Mouse (Mus musculus) macrophage (primary cell): ENCODE measurements around the gene Snx32. TPM values are rescaled to one million over a fixed set of nuclear protein-coding genes. Genes with fewer than 3 reads are reported as not detected.
"Not testable (repeated sequence)": the region's sequence is repeated elsewhere in the genome, so short reads cannot be mapped to it uniquely, and the experiment has no call there.

ENCODE experiments used
- H3K27ac ChIP-seq: fragments of 350-480 bp; formaldehyde crosslinking; 2 replicates; pipeline ENCODE4 v1.9.0; 2021
- H3K36me3 ChIP-seq: fragments of 350-480 bp; formaldehyde crosslinking; 2 replicates; pipeline ENCODE4 v1.9.0; 2021; ENCODE audit errors: inconsistent target
- H3K4me3 ChIP-seq: fragments of 350-480 bp; formaldehyde crosslinking; 2 replicates; pipeline ENCODE4 v1.9.0; 2021; ENCODE audit errors: inconsistent target
- H3K79me2 ChIP-seq: fragments of 350-480 bp; formaldehyde crosslinking; 2 replicates; pipeline ENCODE4 v1.9.0; 2021; ENCODE audit errors: inconsistent target
- WGBS: methylation state at CpG from one replicate; pipeline ENCODE4 v1.1.7; 2026; ENCODE audit warnings: inconsistent platforms; ENCODE audit not compliant: missing documents; 5-methylcytosine and 5-hydroxymethylcytosine counted together
- polyA plus RNA-seq: library from polyadenylated mRNA; stranded (reverse); fragments of 250-400 nt; gene quantifications from 3 replicates; pipeline ENCODE4 v1.2.4, GENCODE M21; 2018; ENCODE audit warnings: inconsistent platforms

The Snx32 gene
- polyA plus RNA-seq, 1 experiment from 2014 or later = 11.7 TPM

DNA sequence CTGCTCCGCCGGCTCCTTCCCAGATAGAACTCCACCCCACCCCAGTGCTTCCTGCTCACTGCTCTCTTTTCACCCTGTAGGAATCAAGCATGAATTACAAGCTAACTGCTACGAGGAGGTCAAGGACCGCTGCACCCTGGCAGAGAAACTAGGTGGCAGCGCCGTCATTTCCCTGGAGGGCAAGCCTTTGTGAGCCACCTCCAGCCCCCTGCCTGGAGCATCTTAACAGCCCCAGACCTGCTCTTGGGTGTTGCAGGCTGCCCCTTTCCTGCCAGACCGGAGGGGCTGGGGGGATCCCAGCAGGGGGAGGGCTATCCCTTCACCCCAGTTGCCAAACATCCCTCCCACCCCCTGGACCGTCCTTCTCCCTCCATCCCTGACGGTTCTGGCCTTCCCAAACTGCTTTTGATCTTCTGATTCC is 17.0 kb downstream of the Snx32 start:
- not testable (repeated sequence) for H3K27ac ChIP-seq, H3K4me3 ChIP-seq
- H3K36me3 ChIP-seq = peaks cover 42% of the 10 kb centered on the region
- peaks cover 46% of the 10 kb centered on the region for H3K79me2 ChIP-seq
- WGBS = 87% methylated on average over 7 of the region's 9 CpGs

- H3K27ac ChIP-seq = no peak overlapping the region
- H3K4me3 ChIP-seq = peak overlapping the region; percentile 63; the same call in 1 of the 2 replicates
- WGBS = 80% methylated on average over 4 of the region's 4 CpGs
- peaks cover 46% of the 10 kb centered on the region for H3K79me2 ChIP-seq
- peaks cover 42% of the 10 kb centered on the region for H3K36me3 ChIP-seq
Observed at GRCm38 (mm10) chr19:5492641-5493040, 17.7 kb downstream of the Snx32 start.

GRCm38 (mm10) chr19:5490898-5491708 is 19.2 kb downstream of the Snx32 start:
- WGBS = under 1% methylated on average over 58 of the region's 59 CpGs
- H3K4me3 ChIP-seq = peak overlapping the region; percentile 63
- peaks cover 52% of the 10 kb centered on the region for H3K79me2 ChIP-seq
- H3K36me3 ChIP-seq = peaks cover 31% of the 10 kb centered on the region
- H3K27ac ChIP-seq = peak overlapping the region; percentile 90

- peak within 1 kb of the TSS; percentile 92 for H3K27ac ChIP-seq
- peaks cover 45% of the 10 kb centered on the region for H3K79me2 ChIP-seq
- peak within 1 kb of the TSS; percentile 63 for H3K4me3 ChIP-seq
- H3K36me3 ChIP-seq = peaks cover 33% of the 10 kb centered on the region
- WGBS = under 1% methylated on average over 57 of the region's 62 CpGs
Observed at GRCm38 (mm10) chr19:5490313-5490897, 19.9 kb downstream of the Snx32 start, which contains the start of gene Cfl1. Gene Cfl1, plus strand, starts transcription at chr19:5490455.

GRCm38 (mm10) chr19:5489721-5490120 is 20.6 kb downstream of the Snx32 start:
- WGBS = 29% methylated on average over 10 of the region's 10 CpGs
- Histone ChIP-seq H3K27ac (peak overlapping the region; percentile 92), H3K36me3 (peaks cover 35% of the 10 kb centered on the region; the same call in 1 of the 2 replicates), H3K79me2 (peaks cover 40% of the 10 kb centered on the region), H3K4me3 (peak overlapping the region; percentile 57)

DNA sequence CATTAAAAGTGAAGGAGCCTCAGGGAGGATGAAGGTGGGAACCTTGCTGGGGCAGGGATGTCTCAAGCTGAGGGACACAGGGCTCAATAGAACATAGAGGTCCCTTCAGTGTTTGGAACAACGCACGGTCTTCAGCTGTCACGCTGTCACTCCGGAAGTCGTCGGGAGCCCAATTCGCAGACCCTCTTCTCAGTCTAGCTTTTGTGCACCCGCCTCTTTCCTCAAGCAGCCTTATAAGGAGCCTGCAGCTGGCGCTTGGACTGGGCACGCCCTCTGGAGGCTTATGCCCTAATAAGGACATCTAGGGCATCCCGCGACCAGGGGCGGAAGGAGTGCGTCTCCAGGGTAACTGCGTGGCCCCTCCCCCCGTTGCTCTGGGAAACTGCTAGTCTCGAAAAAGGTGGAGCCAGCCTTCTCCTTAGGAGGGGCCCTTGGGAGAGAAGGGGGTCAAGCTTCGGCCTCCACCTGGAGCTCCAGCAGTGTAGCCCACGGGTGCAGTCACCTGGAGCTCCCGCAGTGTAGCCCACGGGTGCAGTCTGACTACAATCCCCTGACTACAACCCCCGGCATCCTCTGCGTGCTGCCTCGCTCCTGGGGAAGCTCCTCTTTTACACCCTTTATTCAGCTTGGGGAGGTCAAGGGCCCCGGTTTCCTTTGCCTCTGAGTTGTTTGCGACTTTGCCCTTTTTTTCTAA is 21.3 kb downstream of the Snx32 start:
- H3K4me3 ChIP-seq = peak overlapping the region; percentile 57
- under 1% methylated on average over 26 of the region's 26 CpGs for WGBS
- H3K36me3 ChIP-seq = peaks cover 36% of the 10 kb centered on the region; the same call in 1 of the 2 replicates
- H3K79me2 ChIP-seq = peaks cover 33% of the 10 kb centered on the region
- H3K27ac ChIP-seq = peak overlapping the region; percentile 92

DNA sequence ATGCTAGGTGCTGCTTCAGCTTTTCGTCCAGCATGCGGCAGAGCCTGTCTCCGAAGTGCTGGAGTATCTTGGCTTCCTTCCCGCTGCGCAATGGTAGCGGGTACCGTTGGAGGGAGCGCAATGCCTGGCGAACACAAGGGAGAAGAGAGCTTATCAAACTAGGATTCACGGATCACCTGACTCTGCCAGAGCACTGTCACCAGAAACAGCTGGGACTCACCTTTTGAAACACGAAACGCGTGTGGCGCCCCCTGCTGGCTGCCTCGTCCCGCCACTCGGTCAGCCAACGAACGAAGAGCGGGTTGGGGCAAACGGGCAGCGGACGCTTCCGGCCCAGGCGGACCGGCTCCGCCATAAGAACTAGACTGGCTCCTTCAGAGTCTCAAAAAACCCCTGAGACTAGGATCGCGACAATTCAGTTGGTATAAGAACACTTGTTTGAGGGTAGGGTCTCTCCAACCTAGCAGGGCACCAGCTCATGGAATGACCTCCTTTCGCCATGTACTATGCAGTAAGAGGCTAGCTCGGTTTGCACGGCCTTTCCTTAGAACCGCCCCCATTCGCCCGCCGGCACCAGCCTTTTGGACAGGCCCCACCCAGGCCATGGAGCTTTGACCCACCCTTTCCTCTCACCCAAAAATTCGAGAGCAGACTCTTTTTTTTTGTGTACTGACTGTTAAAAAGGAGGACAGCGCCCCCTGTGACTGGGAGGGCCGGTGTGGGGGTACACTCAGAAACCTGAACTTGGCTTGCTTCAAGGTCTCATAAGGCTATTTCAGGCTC is 22.4 kb downstream of the Snx32 start, which contains the start of gene Mus81:
Gene Mus81 (minus strand): TSS at position 635 of the 783 bp plus-strand sequence.
- peaks cover 22% of the 10 kb centered on the region for H3K79me2 ChIP-seq
- H3K4me3 ChIP-seq = peak within 1 kb of the TSS; percentile 57
- under 1% methylated on average over 38 of the region's 39 CpGs for WGBS
- peaks cover 32% of the 10 kb centered on the region; the same call in 1 of the 2 replicates for H3K36me3 ChIP-seq
- peak within 1 kb of the TSS; percentile 92 for H3K27ac ChIP-seq

- 92% methylated on average over 4 of the region's 4 CpGs for WGBS
- Histone ChIP-seq H3K27ac (no peak overlapping the region), H3K79me2 (peaks cover 10% of the 10 kb centered on the region), H3K4me3 (no peak overlapping the region), H3K36me3 (peaks cover 35% of the 10 kb centered on the region; the same call in 1 of the 2 replicates)
Observed at GRCm38 (mm10) chr19:5486771-5487170, 23.6 kb downstream of the Snx32 start.

GRCm38 (mm10) chr19:5486286-5486685 is 24.1 kb downstream of the Snx32 start:
- H3K36me3 ChIP-seq = peaks cover 35% of the 10 kb centered on the region; the same call in 1 of the 2 replicates
- WGBS = 96% methylated on average over 8 of the region's 8 CpGs
- H3K4me3 ChIP-seq = no peak overlapping the region
- H3K27ac ChIP-seq = no peak overlapping the region
- 0 out of 2 replicates have a peak, but pooled peaks cover 5% of the 10 kb centered on the region for H3K79me2 ChIP-seq

- Histone ChIP-seq H3K79me2 (0 out of 2 replicates have a peak, but pooled peaks cover 5% of the 10 kb centered on the region), H3K36me3 (peaks cover 35% of the 10 kb centered on the region; the same call in 1 of the 2 replicates), H3K27ac (no peak overlapping the region), H3K4me3 (no peak overlapping the region)
- 91% methylated on average over 7 of the region's 7 CpGs for WGBS
Observed at GRCm38 (mm10) chr19:5485821-5486220, 24.5 kb downstream of the Snx32 start.

DNA sequence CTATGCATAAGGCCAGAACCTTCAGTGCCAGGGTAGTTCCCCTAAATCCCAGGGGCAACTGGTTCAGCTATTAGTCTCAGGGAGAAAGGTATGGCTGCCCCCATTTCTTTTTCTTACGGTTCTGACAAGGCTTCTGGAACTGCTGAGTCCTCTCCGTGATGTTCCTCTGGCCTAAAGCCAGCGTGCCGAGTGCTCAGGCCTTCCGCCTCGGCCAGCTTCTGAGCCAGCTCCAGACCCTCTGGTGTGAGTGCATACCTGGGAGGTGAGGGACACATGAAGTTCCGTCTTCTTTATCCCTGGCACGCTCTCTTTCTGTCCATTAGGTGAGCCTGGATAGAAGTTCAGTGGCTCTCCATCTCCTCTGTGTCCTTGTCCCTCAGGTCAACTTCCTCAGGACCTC is 25.0 kb downstream of the Snx32 start:
- WGBS = 90% methylated on average over 8 of the region's 8 CpGs
- Histone ChIP-seq H3K79me2 (0 out of 2 replicates have a peak, but pooled peaks cover 5% of the 10 kb centered on the region), H3K27ac (no peak overlapping the region), H3K4me3 (no peak overlapping the region), H3K36me3 (peaks cover 35% of the 10 kb centered on the region; the same call in 1 of the 2 replicates)

- WGBS = 96% methylated on average over 5 of the region's 5 CpGs
- Histone ChIP-seq H3K4me3 (no peak overlapping the region), H3K36me3 (peaks cover 35% of the 10 kb centered on the region; the same call in 1 of the 2 replicates), H3K79me2 (0 out of 2 replicates have a peak, but pooled peaks cover 5% of the 10 kb centered on the region), H3K27ac (no peak overlapping the region)
Observed at GRCm38 (mm10) chr19:5484496-5484895, 25.8 kb downstream of the Snx32 start.

DNA sequence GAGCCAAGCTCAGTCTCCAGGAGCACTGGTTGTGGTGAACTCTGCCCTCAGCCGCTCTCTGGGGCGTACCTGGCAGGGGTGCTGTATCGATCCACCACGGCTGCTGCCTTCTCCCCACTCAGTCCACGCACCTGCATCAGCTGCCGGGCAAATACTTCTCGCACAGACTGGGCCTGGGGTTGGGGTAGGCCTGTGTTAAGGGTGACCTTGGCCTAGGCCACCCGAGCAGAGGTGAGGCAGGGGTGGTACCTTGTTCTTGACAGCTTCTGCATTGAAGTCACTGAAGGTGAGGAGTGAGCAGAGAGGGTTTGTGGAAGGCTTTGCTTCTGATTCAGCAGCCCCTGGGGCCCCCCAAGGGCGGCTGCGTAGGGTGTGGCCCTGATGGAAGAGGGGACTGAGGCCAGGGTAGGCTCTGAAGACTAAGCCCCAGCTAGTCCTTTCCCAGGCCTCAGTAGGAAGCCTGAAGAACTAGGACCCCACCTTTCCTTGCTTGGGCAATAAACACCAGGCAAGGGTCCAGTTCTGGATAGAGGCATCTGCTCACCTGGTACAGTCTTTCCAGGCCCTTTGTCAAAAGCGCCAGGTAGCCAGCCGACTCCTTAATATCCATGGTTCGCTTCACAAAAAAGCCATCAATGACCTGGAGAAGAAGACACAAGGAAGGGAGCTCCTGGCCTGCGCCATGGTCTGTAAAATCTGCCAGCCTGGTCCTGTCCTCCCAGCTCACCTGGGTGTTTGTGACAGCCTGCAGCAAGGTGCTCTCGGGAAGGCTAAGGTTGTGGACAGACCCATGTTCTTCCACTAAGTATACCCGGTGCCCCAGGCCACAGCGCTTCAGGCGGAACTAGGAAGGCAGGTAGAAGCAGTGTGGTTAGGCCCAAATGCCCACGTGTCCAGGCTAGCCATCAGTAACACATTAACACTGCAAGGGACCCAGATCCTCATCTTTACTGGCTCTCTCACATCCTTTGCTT is 26.7 kb downstream of the Snx32 start:
- WGBS = 94% methylated on average over 18 of the region's 19 CpGs
- 0 out of 2 replicates have a peak, but pooled peaks cover 5% of the 10 kb centered on the region for H3K79me2 ChIP-seq
- peaks cover 35% of the 10 kb centered on the region; the same call in 1 of the 2 replicates for H3K36me3 ChIP-seq
- H3K27ac ChIP-seq = no peak overlapping the region
- H3K4me3 ChIP-seq = no peak overlapping the region
